Mouse (Mus musculus): ENCODE data around the gene Kcnh6. TPM values are rescaled to one million over a fixed set of nuclear protein-coding genes. Genes with fewer than 3 reads are reported as not detected.
"Not testable (repeated sequence)": the region's sequence is repeated elsewhere in the genome, so short reads cannot be mapped to it uniquely, and the experiment has no call there.

Gene Kcnh6
- total RNA-seq, 2 experiments from 2014 or later = not detected

GRCm38 (mm10) chr11:106056819-106057491 is 49.0 kb downstream of the Kcnh6 start:
- peak; percentile 93 for ATAC-seq (replicated peaks; ENCODE audit: low FRiP score, low TSS enrichment, poor library complexity, severe bottlenecking)

- no peak for ATAC-seq (replicated peaks; ENCODE audit: low FRiP score, low TSS enrichment, poor library complexity, severe bottlenecking)
Measured at GRCm38 (mm10) chr11:106058020-106058419, 50.1 kb downstream of the Kcnh6 start.

- ATAC-seq (replicated peaks; ENCODE audit: low FRiP score, low TSS enrichment, poor library complexity, severe bottlenecking) = no peak
Measured at GRCm38 (mm10) chr11:106060549-106060948, 52.6 kb downstream of the Kcnh6 start.

- ATAC-seq (replicated peaks; ENCODE audit: low FRiP score, low TSS enrichment, poor library complexity, severe bottlenecking) = no peak
Measured at GRCm38 (mm10) chr11:106061311-106061710, 53.4 kb downstream of the Kcnh6 start.

GRCm38 (mm10) chr11:106063756-106064155 is 55.8 kb downstream of the Kcnh6 start:
- ATAC-seq (replicated peaks; ENCODE audit: low FRiP score, low TSS enrichment, poor library complexity, severe bottlenecking) = no peak

GRCm38 (mm10) chr11:106065073-106065922 is 57.4 kb downstream of the Kcnh6 start:
- peak; percentile 49 for ATAC-seq (replicated peaks; ENCODE audit: low FRiP score, low TSS enrichment, poor library complexity, severe bottlenecking)

GRCm38 (mm10) chr11:106065923-106066571 is 58.1 kb downstream of the Kcnh6 start, which contains the start of gene Taco1:
TSS of gene Taco1 (plus strand) at chr11:106066061.
- ATAC-seq (replicated peaks; ENCODE audit: low FRiP score, low TSS enrichment, poor library complexity, severe bottlenecking) = peak; percentile 88

- ATAC-seq (replicated peaks; ENCODE audit: low FRiP score, low TSS enrichment, poor library complexity, severe bottlenecking) = not testable (repeated sequence)
Measured at GRCm38 (mm10) chr11:106066616-106067015, 58.7 kb downstream of the Kcnh6 start.

GRCm38 (mm10) chr11:106073774-106074173 is 65.8 kb downstream of the Kcnh6 start:
- ATAC-seq (replicated peaks; ENCODE audit: low FRiP score, low TSS enrichment, poor library complexity, severe bottlenecking) = no peak

- ATAC-seq (replicated peaks; ENCODE audit: low FRiP score, low TSS enrichment, poor library complexity, severe bottlenecking) = peak; percentile 89
Measured at GRCm38 (mm10) chr11:106076321-106076720, 68.4 kb downstream of the Kcnh6 start.

Other genes with a start within 250 kb of the Kcnh6 start
- 3.3 and 10.0 TPM in 2 replicates for gene Cyb561, start 54.8 kb upstream of the Kcnh6 start, total RNA-seq (2014; fragmentation: Nextera tagmentation)
- 2.1 and 2.5 TPM in 2 replicates for gene Cyb561, start 54.8 kb upstream of the Kcnh6 start, total RNA-seq (2017)
- gene Ace, start 40.2 kb upstream of the Kcnh6 start, total RNA-seq (2014; fragmentation: Nextera tagmentation) = not detected in 2 replicates
- gene Ace, start 40.2 kb upstream of the Kcnh6 start, total RNA-seq (2017) = 0.38 TPM in 1 of 2 replicates, not detected in the other
- not detected in 2 replicates for gene Ace3, start 13.4 kb upstream of the Kcnh6 start, total RNA-seq (2014; fragmentation: Nextera tagmentation)
- not detected in 2 replicates for gene Ace3, start 13.4 kb upstream of the Kcnh6 start, total RNA-seq (2017)
- 53.4 and 63.3 TPM in 2 replicates for gene Dcaf7, start 28.7 kb downstream of the Kcnh6 start, total RNA-seq (2014; fragmentation: Nextera tagmentation)
- 44.3 and 46.4 TPM in 2 replicates for gene Dcaf7, start 28.7 kb downstream of the Kcnh6 start, total RNA-seq (2017)
- 8.3 and 9.0 TPM in 2 replicates for gene Taco1, start 57.9 kb downstream of the Kcnh6 start, total RNA-seq (2014; fragmentation: Nextera tagmentation)
- 15.2 and 29.7 TPM in 2 replicates for gene Taco1, start 57.9 kb downstream of the Kcnh6 start, total RNA-seq (2017)
- gene Map3k3, start 76.5 kb downstream of the Kcnh6 start, total RNA-seq (2014; fragmentation: Nextera tagmentation) = 10.3 and 19.9 TPM in 2 replicates
- gene Map3k3, start 76.5 kb downstream of the Kcnh6 start, total RNA-seq (2017) = 5.9 and 9.0 TPM in 2 replicates
- not detected in 2 replicates for gene Gm10840, start 152.7 kb downstream of the Kcnh6 start, total RNA-seq (2014; fragmentation: Nextera tagmentation)
- not detected in 2 replicates for gene Gm10840, start 152.7 kb downstream of the Kcnh6 start, total RNA-seq (2017)
- gene Limd2, start 152.7 kb downstream of the Kcnh6 start, total RNA-seq (2014; fragmentation: Nextera tagmentation) = 12.0 and 18.5 TPM in 2 replicates
- 4.4 and 5.9 TPM in 2 replicates for gene Limd2, start 152.7 kb downstream of the Kcnh6 start, total RNA-seq (2017)
- gene Strada, start 194.0 kb downstream of the Kcnh6 start, total RNA-seq (2014; fragmentation: Nextera tagmentation) = 20.3 and 29.6 TPM in 2 replicates
- gene Strada, start 194.0 kb downstream of the Kcnh6 start, total RNA-seq (2017) = 9.8 and 15.5 TPM in 2 replicates
- gene Ccdc47, start 208.2 kb downstream of the Kcnh6 start, total RNA-seq (2014; fragmentation: Nextera tagmentation) = 33.8 and 41.7 TPM in 2 replicates
- 218 and 232 TPM in 2 replicates for gene Ccdc47, start 208.2 kb downstream of the Kcnh6 start, total RNA-seq (2017)
- 65.1 and 66.6 TPM in 2 replicates for gene Ddx42, start 208.8 kb downstream of the Kcnh6 start, total RNA-seq (2014; fragmentation: Nextera tagmentation)
- gene Ddx42, start 208.8 kb downstream of the Kcnh6 start, total RNA-seq (2017) = 82.7 and 126 TPM in 2 replicates
- 115 and 123 TPM in 2 replicates for gene Ftsj3, start 248.0 kb downstream of the Kcnh6 start, total RNA-seq (2014; fragmentation: Nextera tagmentation)
- 235 and 274 TPM in 2 replicates for gene Ftsj3, start 248.0 kb downstream of the Kcnh6 start, total RNA-seq (2017)
- 126 and 145 TPM in 2 replicates for gene Psmc5, start 248.0 kb downstream of the Kcnh6 start, total RNA-seq (2014; fragmentation: Nextera tagmentation)
- gene Psmc5, start 248.0 kb downstream of the Kcnh6 start, total RNA-seq (2017) = 111 and 128 TPM in 2 replicates